Mouse (Mus musculus) ES-E14 (cell line): ENCODE measurements at regions not wholly inside any gene's neighbourhood (a gene's known extent, or its start where the extent isn't known, plus 50 kb on each side); places are given as distances from the start of the nearest gene placed in this dataset.
A peak's percentile ranks its signal among the peaks of the same experiment; 100 is the strongest.

Source experiments
- DNase-seq: peaks from one replicate; pipeline ENCODE4 v3.0.0-alpha.2; 2013; ENCODE audit warnings: low read depth, low spot score
- H3K27ac ChIP-seq: 2 replicates; pipeline ENCODE4 v1.5.1; 2012; ENCODE audit warnings: low read depth, mild to moderate bottlenecking, low read length, moderate library complexity, mixed read lengths; ENCODE audit not compliant: poor library complexity, insufficient read depth, severe bottlenecking
- H3K36me3 ChIP-seq: 2 replicates; pipeline ENCODE4 v1.6.1; 2012; ENCODE audit warnings: mild to moderate bottlenecking, low read length, moderate library complexity, mixed read lengths; ENCODE audit not compliant: control insufficient read depth, poor library complexity, insufficient read depth, severe bottlenecking
- H3K4me1 ChIP-seq, 2 experiments: fragments of 150-350 bp in 1 of 2; sonication (generic) in 1 of 2; 2 replicates each; pipeline ENCODE4 v1.6.1; 2012; ENCODE audit warnings: low read length in 2 of 2, mild to moderate bottlenecking in 1 of 2, mixed read lengths in 1 of 2; ENCODE audit not compliant: control insufficient read depth in 2 of 2, insufficient read depth in 2 of 2, poor library complexity in 1 of 2
- H3K4me3 ChIP-seq, 2 experiments: fragments of 150-350 bp in 1 of 2; sonication (generic) in 1 of 2; 2 replicates each; pipeline ENCODE4 v1.5.1; 2012; ENCODE audit warnings: low read length in 2 of 2, low read depth in 1 of 2, mild to moderate bottlenecking in 1 of 2, mixed read lengths in 1 of 2; ENCODE audit not compliant: insufficient read depth in 1 of 2, poor library complexity in 1 of 2, severe bottlenecking in 1 of 2
- H3K9ac ChIP-seq: 2 replicates; pipeline ENCODE4 v1.6.1; 2012; ENCODE audit warnings: low read depth, mild to moderate bottlenecking, low read length, mixed read lengths; ENCODE audit not compliant: poor library complexity, insufficient read depth, severe bottlenecking
- H3K9me3 ChIP-seq: fragments of 150-350 bp; sonication (generic); 2 replicates; pipeline ENCODE4 v1.6.1; 2012; ENCODE audit warnings: low read depth, mild to moderate bottlenecking, low read length; ENCODE audit not compliant: control insufficient read depth, insufficient read depth
- CHD2 ChIP-seq: IDR thresholded peaks from 2 replicates; pipeline ENCODE4 v1.6.1; 2014; ENCODE audit warnings: mild to moderate bottlenecking, low read depth, low read length, inconsistent platforms
- HCFC1 ChIP-seq: IDR thresholded peaks from 2 replicates; pipeline ENCODE4 v1.6.1; 2012; ENCODE audit warnings: low read length, inconsistent platforms, borderline replicate concordance; ENCODE audit not compliant: insufficient read depth
- MAFK ChIP-seq: IDR thresholded peaks from 2 replicates; pipeline ENCODE4 v1.6.1; 2014; ENCODE audit warnings: mild to moderate bottlenecking, low read depth, low read length, inconsistent platforms; ENCODE audit not compliant: insufficient read depth
- ZC3H11A ChIP-seq: IDR thresholded peaks from 2 replicates; pipeline ENCODE4 v1.6.1; 2012; ENCODE audit warnings: low read depth, mild to moderate bottlenecking, inconsistent platforms, low read length, borderline replicate concordance
- ZNF384 ChIP-seq: IDR thresholded peaks from 2 replicates; pipeline ENCODE4 v1.6.1; 2012; ENCODE audit warnings: low read depth, low read length, inconsistent platforms
- in situ Hi-C, 2 experiments: fragments of 600-800 bp; cut with MboI; formaldehyde crosslinking; loops; one replicate each; pipeline ENCODE4 v1.15.1; 2025; ENCODE audit warnings: low sequenced_read_pairs in 2 of 2, inconsistent platforms in 1 of 2; ENCODE audit not compliant: unreplicated experiment in 2 of 2

DNA sequence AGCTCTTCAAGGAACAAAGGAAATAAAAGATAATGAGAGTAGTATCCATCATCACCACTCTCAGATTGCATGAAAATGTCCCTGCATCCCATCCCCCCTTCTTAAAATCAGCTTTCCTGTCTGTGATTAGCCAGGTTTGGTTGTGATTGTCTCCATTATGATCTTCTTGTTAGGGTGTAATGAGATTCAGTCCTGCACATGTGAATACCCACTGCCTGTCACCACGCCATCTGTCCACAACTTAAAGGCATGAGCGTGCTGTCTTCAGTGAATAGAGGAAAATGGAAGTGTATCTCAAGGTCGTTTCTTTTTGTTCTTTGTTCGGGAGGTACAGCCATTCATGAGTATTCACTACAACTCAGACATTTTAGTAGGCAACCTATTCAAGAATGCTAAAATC is 341.0 kb upstream of the Sphkap start:
- Histone ChIP-seq H3K9me3 (no peaks in the 10 kb centered on the region), H3K9ac (no peak overlapping the region), H3K4me1 (no peaks in the 10 kb centered on the region), H3K4me3 (no peak overlapping the region), H3K27ac (no peak overlapping the region), H3K36me3 (no peaks in the 10 kb centered on the region)
- TF ChIP-seq ZC3H11A (no peak), MAFK (no peak), CHD2 (no peak), HCFC1 (no peak), ZNF384 (no peak)
- in situ Hi-C loops, result loop anchor here (25.0 kb wide), 3 partner anchors 363 to 713 kb away; no protein-coding TSS in a partner anchor
- no peak for DNase-seq

DNA sequence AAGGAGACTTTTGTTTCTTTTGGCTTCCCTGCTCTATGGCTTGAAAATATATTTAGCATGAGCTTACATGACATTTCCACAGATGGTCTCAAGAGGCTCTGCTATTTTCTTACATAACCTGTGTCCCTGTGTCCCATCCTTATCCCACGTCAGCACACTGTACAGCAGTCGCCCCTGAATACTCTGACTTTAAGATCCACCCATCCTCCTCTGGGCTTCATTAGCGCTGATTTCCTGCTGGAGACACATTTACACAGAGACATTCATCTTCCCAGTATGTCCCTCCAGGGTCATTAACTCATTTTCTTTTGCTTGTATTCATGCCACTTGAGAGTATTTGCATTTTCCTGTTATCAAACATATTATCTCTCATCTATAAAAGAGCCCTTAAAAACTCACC is 340.1 kb upstream of the Sphkap start:
- no peak overlapping the region for H3K9ac ChIP-seq
- no peaks in the 10 kb centered on the region for H3K9me3 ChIP-seq
- H3K4me3 ChIP-seq, result no peak overlapping the region
- H3K36me3 ChIP-seq, result no peaks in the 10 kb centered on the region
- H3K27ac ChIP-seq, result no peak overlapping the region
- TF ChIP-seq HCFC1 (no peak), ZNF384 (no peak), MAFK (no peak), ZC3H11A (no peak), CHD2 (no peak)
- DNase-seq, result no peak
- no peaks in the 10 kb centered on the region for H3K4me1 ChIP-seq
- in situ Hi-C loops, result loop anchor here (25.0 kb wide), 3 partner anchors 364 to 714 kb away; no protein-coding TSS in a partner anchor

DNA sequence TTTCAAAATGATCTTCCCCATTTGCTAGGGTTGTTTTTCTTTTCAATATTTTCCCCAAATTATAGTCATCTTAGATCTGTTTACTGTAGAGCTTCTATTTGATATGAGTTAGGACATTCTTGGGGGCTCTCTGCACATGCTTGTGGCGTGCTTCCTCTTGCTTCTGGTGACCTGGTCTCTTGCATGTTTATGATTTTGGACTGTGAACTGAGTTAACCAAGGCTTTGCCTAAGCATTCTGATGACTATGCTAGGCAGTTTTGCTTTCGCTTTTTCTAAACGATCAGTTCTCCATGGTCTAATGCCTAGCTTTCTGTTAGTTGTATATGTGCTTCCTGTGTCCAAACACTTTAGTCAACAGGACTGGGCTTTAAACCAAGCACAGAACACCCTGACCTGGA is 339.4 kb upstream of the Sphkap start:
- no peak for DNase-seq

DNA sequence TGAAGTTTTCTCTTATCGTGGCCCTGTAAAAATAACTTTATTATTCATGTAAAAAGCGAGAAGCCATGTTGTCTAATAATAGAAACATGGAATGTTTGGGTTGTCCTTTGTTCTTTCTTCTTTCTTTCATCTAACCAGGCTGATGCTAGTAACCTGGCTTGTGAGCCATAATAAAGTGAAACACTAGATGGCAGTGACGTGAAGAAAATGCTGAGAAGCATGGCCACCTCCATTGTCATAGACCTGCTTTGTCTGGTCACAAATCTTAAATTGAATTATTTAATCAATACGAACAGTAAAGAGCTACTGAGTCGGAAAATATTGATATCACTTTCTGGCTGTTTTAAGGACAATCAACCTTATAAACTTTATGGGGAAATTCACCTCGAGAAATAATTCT is 338.0 kb upstream of the Sphkap start:
- Histone ChIP-seq H3K27ac (no peak overlapping the region), H3K4me1 (no peaks in the 10 kb centered on the region), H3K36me3 (no peaks in the 10 kb centered on the region), H3K9me3 (no peaks in the 10 kb centered on the region), H3K9ac (no peak overlapping the region), H3K4me3 (no peak overlapping the region)
- peak; percentile 40 for DNase-seq
- in situ Hi-C loops, result loop anchor here (25.0 kb wide), 3 partner anchors 366 to 716 kb away; no protein-coding TSS in a partner anchor
- peak; percentile 81 for TF ChIP-seq ZC3H11A
- TF ChIP-seq MAFK, result no peak

More for the DNA sequence above, 339.4 kb upstream of the Sphkap start:
- Histone ChIP-seq H3K9ac (no peak overlapping the region), H3K4me1 (no peaks in the 10 kb centered on the region), H3K4me3 (no peak overlapping the region), H3K36me3 (no peaks in the 10 kb centered on the region), H3K9me3 (no peaks in the 10 kb centered on the region), H3K27ac (no peak overlapping the region)
- TF ChIP-seq ZC3H11A, result no peak
- TF ChIP-seq ZNF384, result no peak
- TF ChIP-seq HCFC1, result no peak
- TF ChIP-seq MAFK, result no peak
- TF ChIP-seq CHD2, result no peak
- in situ Hi-C loops, result loop anchor here (25.0 kb wide), 3 partner anchors 365 to 715 kb away; no protein-coding TSS in a partner anchor

DNA sequence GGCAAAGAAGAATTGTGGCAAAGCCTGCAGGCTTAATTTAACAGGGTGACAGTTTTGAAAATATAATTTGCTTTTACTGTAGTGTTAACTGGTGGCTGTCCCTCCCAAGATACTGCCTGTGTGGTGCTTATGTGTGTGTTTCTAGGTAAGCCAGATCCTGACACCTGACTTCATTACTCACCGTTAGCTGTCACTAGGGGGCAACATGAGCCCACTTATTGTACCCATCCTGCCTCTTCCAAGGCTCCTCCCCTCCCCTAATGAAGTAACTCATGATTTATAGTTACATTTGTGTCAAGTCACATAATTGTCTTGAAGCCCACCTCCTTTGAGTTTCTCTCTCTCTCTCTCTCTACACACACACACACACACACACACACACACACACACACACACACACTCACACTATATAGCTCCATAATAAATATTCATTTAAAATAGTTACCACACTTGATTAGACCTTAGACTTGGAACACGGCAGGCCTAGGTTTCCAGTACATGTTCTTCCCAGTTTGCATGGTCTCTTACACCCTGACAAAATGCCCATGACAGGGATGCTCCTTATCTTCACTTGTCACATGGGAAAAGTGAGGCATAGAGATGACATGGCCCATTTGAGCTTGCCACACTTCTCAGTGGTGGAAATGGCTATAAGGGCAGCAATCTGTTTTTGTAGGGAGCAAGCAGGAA is 328.6 kb upstream of the Sphkap start:
- DNase-seq, result peak; percentile 49
- no peak overlapping the region for H3K4me3 ChIP-seq

More for the DNA sequence above, 328.6 kb upstream of the Sphkap start:
- Histone ChIP-seq H3K9me3 (no peaks in the 10 kb centered on the region), H3K4me1 (no peaks in the 10 kb centered on the region), H3K27ac (no peak overlapping the region), H3K36me3 (no peaks in the 10 kb centered on the region), H3K9ac (no peak overlapping the region)
- no peak for TF ChIP-seq ZNF384
- no peak for TF ChIP-seq MAFK
- TF ChIP-seq ZC3H11A, result peak; percentile 59; the same call in 1 of the 2 replicates
- TF ChIP-seq CHD2, result no peak
- in situ Hi-C loops, result loop anchor here (10.0 to 25.0 kb wide), 4 partner anchors 376 to 738 kb away; no protein-coding TSS in a partner anchor
